Mouse (Mus musculus) thymus, adult 18-20 months (tissue): Measurements from ENCODE around the gene Rsph10b.
"Not testable (repeated sequence)": the region's sequence is repeated elsewhere in the genome, so short reads cannot be mapped to it uniquely, and the experiment has no call there.

ENCODE experiments used
- DNase-seq, 2 experiments: peaks; one replicate each; pipeline ENCODE4 v3.0.0; 2022; ENCODE audit warnings: mixed read lengths in 2 of 2

The Rsph10b gene

GRCm38 (mm10) chr5:143994632-143995365, 62.0 kb downstream of the Rsph10b start:
- DNase-seq, result no peak

DNA sequence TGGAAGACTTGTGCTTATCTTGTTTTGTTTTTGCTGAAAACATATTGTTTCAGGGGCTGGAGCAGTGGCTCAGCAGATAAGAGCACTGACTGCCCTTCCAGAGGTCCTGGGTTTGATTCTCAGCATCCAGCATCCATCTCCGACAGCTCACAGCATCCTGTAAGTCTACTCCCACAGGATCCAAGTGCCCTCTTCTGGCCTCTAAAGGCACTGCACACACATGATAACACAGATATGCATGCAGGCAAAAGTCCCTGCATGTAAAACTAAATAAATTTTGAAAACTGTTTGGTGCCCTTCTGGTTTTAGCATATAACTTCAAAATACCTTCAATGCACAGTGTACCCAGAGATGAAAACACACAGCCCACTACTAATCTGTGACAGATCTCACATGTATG, 66.6 kb downstream of the Rsph10b start:
- DNase-seq, result no peak

DNA sequence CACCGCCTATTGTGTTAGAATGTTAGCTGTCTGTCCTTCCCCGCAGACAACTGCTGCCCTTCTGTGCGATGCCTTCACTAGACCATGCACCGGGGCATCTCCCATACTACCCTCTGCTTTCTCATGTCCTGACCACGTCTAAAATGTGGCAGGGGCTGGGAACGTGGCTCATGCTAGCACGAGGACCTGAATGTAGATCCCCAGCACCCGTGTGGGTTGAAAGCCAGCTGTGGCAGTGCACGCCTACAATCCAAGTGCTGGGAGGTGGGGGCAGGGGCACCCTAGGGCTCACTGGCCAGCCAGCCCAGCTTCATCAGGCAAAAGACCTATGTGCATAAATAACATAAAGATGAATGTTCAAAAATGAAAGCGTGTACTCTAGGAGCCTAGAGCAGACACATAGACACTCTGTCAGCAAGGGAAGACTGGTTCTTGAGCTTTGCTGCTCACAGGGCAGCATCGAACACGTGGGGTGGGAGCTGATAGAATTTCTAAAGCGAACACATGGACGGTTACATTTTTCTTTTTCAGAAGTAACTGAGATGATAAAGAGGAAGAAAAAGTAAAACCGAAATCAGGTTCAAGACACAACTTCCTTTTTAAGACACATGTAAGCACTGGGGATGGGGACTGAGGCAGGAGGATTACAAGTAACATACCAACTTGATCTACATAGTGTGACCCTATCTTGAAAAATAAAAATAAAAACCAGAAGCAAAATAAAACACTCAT, 69.8 kb downstream of the Rsph10b start:
- no peak for DNase-seq

GRCm38 (mm10) chr5:144013366-144014134, 80.7 kb downstream of the Rsph10b start:
- not testable (repeated sequence) for DNase-seq

DNA sequence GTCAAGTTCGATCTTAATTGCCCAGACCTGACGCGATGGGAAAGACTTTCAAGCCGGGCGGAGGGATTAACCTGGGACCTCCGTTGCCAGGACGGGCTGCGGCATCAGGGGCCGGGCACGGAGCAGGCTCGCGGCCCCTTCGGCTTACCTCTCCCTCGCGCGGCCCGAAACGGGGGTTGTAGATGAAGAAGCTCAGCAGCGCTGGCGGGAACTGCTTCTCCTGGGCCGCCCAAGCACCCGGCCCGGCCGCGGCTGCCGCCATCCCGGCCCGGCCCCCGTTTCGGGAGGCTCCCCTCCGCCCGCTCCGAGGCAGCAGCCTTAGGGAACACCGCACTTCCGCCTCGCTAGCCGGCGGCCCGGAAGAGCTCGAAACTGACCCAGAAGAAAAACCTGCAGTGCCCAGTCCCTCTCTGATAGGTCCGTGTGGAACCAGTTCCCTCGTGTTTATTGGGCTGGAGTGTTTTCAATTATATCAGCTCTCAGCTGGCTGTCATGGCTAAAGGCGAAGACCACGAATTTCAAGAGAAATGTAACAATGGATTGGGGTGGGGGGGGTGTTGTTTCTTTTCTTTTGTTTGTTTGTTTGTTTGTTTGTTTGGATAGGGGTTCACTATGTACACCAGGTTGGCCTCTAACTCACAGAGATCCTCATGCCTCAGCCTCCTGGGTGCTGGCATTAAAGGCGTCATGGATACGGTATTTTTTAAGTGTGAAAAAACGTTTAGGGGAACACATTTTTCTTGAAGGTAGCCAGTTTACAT, 81.9 kb downstream of the Rsph10b start, which contains the start of gene Ccz1:
Gene Ccz1 (minus strand): TSS at position 327 of the 761 bp plus-strand sequence.
- DNase-seq, result peak; percentile 59 to 62

GRCm38 (mm10) chr5:144015312-144015650, 82.4 kb downstream of the Rsph10b start:
- DNase-seq, result no peak

DNA sequence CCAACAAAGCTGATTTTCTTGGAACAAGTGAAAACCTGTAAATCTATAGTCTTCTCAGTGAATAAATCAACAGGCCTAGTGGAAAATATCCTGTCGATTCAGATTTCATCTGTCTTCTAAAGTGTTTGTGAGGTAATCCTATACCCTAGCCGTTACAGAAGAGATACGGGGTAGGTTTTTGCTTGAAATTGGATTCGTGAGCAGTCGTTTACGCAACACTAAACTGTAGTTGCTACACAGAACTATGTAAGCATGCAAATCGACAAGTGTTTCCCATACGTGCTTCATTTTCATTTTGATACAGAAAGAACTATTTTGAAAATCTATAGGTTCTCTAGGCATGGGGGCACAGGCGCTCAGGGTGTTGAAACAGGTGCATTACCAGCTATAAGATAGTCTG, 83.0 kb downstream of the Rsph10b start:
- DNase-seq, result no peak

GRCm38 (mm10) chr5:144026620-144027263, 93.9 kb downstream of the Rsph10b start, which contains the start of gene Ocm:
Ocm (minus strand) TSS chr5:144026670.
- DNase-seq, result no peak

GRCm38 (mm10) chr5:144032491-144032890, 99.7 kb downstream of the Rsph10b start:
- no peak for DNase-seq

GRCm38 (mm10) chr5:144034567-144034966, 101.7 kb downstream of the Rsph10b start:
- no peak for DNase-seq
